Comparison of ENCODE assay signal across 22 mouse cellular contexts in genomic region chr2:27591668-27592067, GRCm38 (mm10).
"Had no signal": no experiment of that assay in that cellular context is flagged by ENCODE, and none has a peak within 500 bp of the region (broad histone marks: within the 10 kb centered on the region; RNA-seq: fewer than 3 reads in every experiment).

No protein-coding gene starts in this region.

- H3K27ac ChIP-seq: kidney, postnatal 0 days; limb, embryonic 15.5 days; liver, embryonic 12.5 days; liver, embryonic 15.5 days; lung, embryonic 15.5 days; midbrain, embryonic 10.5 days; midbrain, embryonic 13.5 days; neural tube, embryonic 13.5 days had no signal

- H3K36me3 ChIP-seq: limb, embryonic 15.5 days; liver, embryonic 12.5 days; liver, embryonic 15.5 days; lung, embryonic 15.5 days; midbrain, embryonic 10.5 days; midbrain, embryonic 13.5 days; neural tube, embryonic 13.5 days had no signal

- ATAC-seq: liver, embryonic 12.5 days; midbrain, embryonic 13.5 days; midbrain, embryonic 16.5 days had no signal

- H3K9me3 ChIP-seq: limb, embryonic 15.5 days; liver, embryonic 12.5 days; liver, embryonic 15.5 days; lung, embryonic 15.5 days; megakaryocyte, embryonic 14.5 days; midbrain, embryonic 10.5 days; midbrain, embryonic 13.5 days; neural tube, embryonic 13.5 days had no signal

- H3K4me1 ChIP-seq: megakaryocyte, embryonic 14.5 days; midbrain, embryonic 13.5 days had no signal

- H3K9ac ChIP-seq: limb, embryonic 15.5 days; liver, embryonic 12.5 days; liver, embryonic 15.5 days; lung, embryonic 15.5 days; midbrain, embryonic 13.5 days; neural tube, embryonic 13.5 days had no signal

- DNase-seq: kidney, adult 11 months; kidney, adult 8-10 months; kidney, postnatal 25 days; left cerebral cortex, postnatal 4 days; lung, adult 18-20 months; lung, postnatal 10 days; lung, postnatal 36 days; right cerebral cortex, postnatal 14 days; right cerebral cortex, postnatal 4 days; thymus, adult 18-20 months; thymus, postnatal 36 days had no signal

- H3K4me2 ChIP-seq: limb, embryonic 15.5 days; liver, embryonic 12.5 days; liver, embryonic 15.5 days; lung, embryonic 15.5 days; midbrain, embryonic 13.5 days; neural tube, embryonic 13.5 days had no signal

- H3K27me3 ChIP-seq: limb, embryonic 15.5 days; liver, embryonic 12.5 days; liver, embryonic 15.5 days; lung, embryonic 15.5 days; midbrain, embryonic 13.5 days; neural tube, embryonic 13.5 days had no signal

- H3K4me3 ChIP-seq: limb, embryonic 15.5 days; liver, embryonic 12.5 days; liver, embryonic 15.5 days; lung, embryonic 15.5 days; megakaryocyte, embryonic 14.5 days; midbrain, embryonic 10.5 days; midbrain, embryonic 13.5 days; myocyte; neural tube, embryonic 13.5 days had no signal
